Mouse (Mus musculus) heart, embryonic 13.5 days (tissue): ENCODE data around the gene Mdga1. TPM values are rescaled to one million over a fixed set of nuclear protein-coding genes. Genes with fewer than 3 reads are reported as not detected.

ENCODE experiments used
- ATAC-seq: fragments of 200-750 bp; cut with Nextera tagmentation; 2 replicates; pipeline ENCODE4 v1.8.0; 2017; ENCODE audit warnings: moderate TSS enrichment; ENCODE audit not compliant: insufficient number of reproducible peaks, low FRiP score, low TSS enrichment; ENCODE audit errors: extremely low read depth
- H3K27ac ChIP-seq: fragments of 300-500 bp; sonication (generic); replicated peaks from 2 replicates; pipeline ENCODE4 v1.5.1; 2015; ENCODE audit warnings: moderate library complexity, mild to moderate bottlenecking, inconsistent platforms
- H3K27me3 ChIP-seq: fragments of 300-500 bp; sonication (generic); replicated peaks from 2 replicates; pipeline ENCODE4 v1.6.1; 2015; ENCODE audit warnings: mild to moderate bottlenecking, inconsistent platforms
- H3K36me3 ChIP-seq: fragments of 300-500 bp; sonication (generic); 2 replicates; pipeline ENCODE4 v1.6.1; 2015; ENCODE audit warnings: mild to moderate bottlenecking, inconsistent platforms
- H3K4me1 ChIP-seq: fragments of 300-500 bp; sonication (generic); 2 replicates; pipeline ENCODE4 v1.6.1; 2015; ENCODE audit warnings: inconsistent platforms
- H3K4me2 ChIP-seq: fragments of 300-500 bp; sonication (generic); 2 replicates; pipeline ENCODE4 v1.6.1; 2015; ENCODE audit warnings: inconsistent platforms, mild to moderate bottlenecking, moderate library complexity
- H3K4me3 ChIP-seq: fragments of 300-500 bp; sonication (generic); 2 replicates; pipeline ENCODE4 v1.5.1; 2015; ENCODE audit warnings: moderate library complexity, mild to moderate bottlenecking, inconsistent platforms
- H3K9ac ChIP-seq: fragments of 300-500 bp; sonication (generic); 2 replicates; pipeline ENCODE4 v1.6.1; 2015; ENCODE audit warnings: inconsistent platforms, mild to moderate bottlenecking, moderate library complexity
- H3K9me3 ChIP-seq: fragments of 300-500 bp; sonication (generic); 2 replicates; pipeline ENCODE4 v1.6.1; 2016; ENCODE audit warnings: inconsistent platforms
- WGBS: fragments of 180-500 bp; shearing (Covaris S2); methylation state at CpG from one replicate; pipeline ENCODE4 v1.1.7; 2015; ENCODE audit warnings: mixed read lengths; 5-methylcytosine and 5-hydroxymethylcytosine counted together
- polyA plus RNA-seq: library from polyadenylated mRNA; unstranded; fragments of >200 nt; fragmentation: Nextera tagmentation; extraction: Ambion mirVana; gene quantifications from 2 replicates; pipeline ENCODE4 v1.2.1, GENCODE M21; 2015

Mdga1 gene
- polyA plus RNA-seq, result 4.4 TPM in 2 replicates

DNA sequence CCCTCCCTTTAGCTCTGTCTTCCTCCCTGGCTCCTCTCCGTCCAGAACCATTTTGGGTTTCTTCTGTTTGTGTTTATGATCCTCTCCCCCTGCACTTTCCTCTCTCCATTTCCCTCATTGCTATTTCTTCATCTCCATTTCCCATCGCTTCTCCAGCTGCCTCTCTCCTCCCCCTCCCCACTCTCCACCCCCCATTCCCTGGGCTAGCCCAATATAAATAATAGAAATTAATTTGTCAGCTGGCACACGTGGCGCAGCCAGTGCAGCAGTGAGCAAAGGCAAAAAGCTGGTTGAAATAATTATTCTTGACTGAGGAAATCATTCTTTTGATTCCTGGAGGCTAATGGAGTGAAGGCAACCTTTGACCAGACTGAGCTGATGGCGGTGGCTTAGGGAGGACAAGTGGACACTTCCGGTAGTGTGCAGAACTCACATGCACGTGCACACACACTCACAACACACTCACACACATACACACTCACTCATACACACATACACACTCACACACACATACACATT, at the start of gene Mdga1:
TSS of gene Mdga1 (minus strand) at position 51 of the 519 bp plus-strand sequence.
- Histone ChIP-seq H3K4me1 (no peaks in the 10 kb centered on the region), H3K4me3 (no peak within 1 kb of the TSS), H3K4me2 (no peak within 1 kb of the TSS), H3K9me3 (no peaks in the 10 kb centered on the region), H3K9ac (no peak within 1 kb of the TSS), H3K36me3 (no peaks in the 10 kb centered on the region), H3K27ac (no peak within 1 kb of the TSS), H3K27me3 (peaks cover 18% of the 10 kb centered on the region)
- no peak for ATAC-seq
- WGBS, result 78% methylated on average over 7 of the region's 7 CpGs

DNA sequence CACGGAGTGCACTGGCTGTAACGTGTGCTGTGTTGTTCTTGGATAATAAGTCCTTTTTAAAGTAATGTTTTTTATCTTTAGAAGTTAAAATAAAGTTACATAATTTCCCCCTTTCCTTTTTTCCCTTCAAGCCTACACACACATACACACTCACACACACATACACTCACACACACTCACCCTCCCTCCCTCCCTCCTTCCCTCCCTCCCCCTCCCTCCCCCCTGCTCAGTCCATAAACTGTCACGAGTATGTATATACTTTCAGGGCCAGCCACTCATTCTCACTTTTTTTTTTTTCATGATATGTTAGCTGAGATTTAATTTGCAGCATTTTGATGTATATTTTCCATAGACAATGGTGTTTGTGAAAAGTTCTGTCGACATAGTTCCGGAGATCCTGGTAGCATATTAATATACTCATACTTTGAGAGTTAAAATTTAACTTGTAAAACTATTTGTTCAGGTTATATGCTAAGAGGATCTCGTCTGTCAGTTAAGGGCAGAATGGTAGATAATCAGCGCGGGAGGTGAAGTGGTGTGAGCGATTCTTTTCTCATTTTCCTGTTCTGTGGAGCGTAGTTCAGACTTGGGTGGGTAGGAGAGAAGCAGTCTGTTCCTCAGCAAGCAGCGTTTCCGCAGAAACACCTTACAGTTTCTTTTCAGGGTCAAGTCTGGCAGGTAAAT, 49.2 kb upstream of the Mdga1 start:
- Histone ChIP-seq H3K36me3 (peaks cover 8% of the 10 kb centered on the region; the same call in 1 of the 2 replicates), H3K27me3 (no peaks in the 10 kb centered on the region), H3K27ac (no peak overlapping the region), H3K4me2 (no peak overlapping the region), H3K9me3 (0 out of 2 replicates have a peak, but pooled peaks cover 3% of the 10 kb centered on the region), H3K9ac (no peak overlapping the region), H3K4me3 (no peak overlapping the region), H3K4me1 (peaks cover 67% of the 10 kb centered on the region)
- ATAC-seq, result no peak
- WGBS, result 76% methylated on average over 12 of the region's 12 CpGs

DNA sequence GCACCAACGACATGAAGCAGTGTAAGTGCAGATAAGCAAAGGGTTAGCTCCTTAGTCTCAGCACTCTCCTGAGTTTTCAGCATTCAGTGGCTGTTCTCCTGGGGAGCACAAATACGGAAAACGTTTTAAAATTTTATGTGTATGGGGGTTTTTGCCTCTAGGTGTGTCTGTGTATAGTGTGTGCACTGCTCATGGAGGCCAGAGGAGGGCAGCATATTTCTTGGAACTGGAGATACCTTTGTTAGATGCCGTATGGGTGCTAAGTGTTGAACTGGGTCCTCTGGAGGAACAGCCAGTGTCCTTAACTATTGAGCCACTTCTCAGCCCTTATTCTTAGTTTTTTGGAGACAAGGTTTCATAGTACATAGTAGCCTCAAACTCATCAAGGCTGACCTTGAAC, 44.8 kb upstream of the Mdga1 start:
- H3K4me2 ChIP-seq, result no peak overlapping the region
- no peaks in the 10 kb centered on the region for H3K27me3 ChIP-seq
- no peak overlapping the region for H3K9ac ChIP-seq
- peaks cover 21% of the 10 kb centered on the region; the same call in 1 of the 2 replicates for H3K36me3 ChIP-seq
- WGBS, result 90% methylated on average over 4 of the region's 4 CpGs
- no peak overlapping the region for H3K27ac ChIP-seq
- peaks cover 39% of the 10 kb centered on the region for H3K4me1 ChIP-seq
- 0 out of 2 replicates have a peak, but pooled peaks cover 3% of the 10 kb centered on the region for H3K9me3 ChIP-seq
- no peak for ATAC-seq
- no peak overlapping the region for H3K4me3 ChIP-seq

DNA sequence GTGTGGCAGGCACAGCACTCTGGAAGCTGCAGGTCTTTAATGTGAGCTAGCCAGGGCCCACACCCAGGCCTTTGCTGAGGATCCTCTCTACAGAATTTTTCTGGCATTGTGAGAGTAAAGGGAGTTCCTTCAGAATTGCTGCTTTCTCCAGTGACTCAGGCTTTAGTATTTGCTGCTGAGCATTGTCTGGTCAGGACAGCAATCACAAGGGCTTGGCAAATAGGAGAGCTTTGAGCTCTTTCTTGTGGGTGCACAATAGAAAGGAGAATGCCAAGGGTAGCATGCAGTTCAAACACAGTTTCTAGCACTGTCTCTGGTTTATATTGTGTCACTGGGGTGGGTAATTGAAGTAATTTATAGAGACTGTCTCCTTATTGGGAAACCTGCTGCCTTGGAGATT, 38.5 kb upstream of the Mdga1 start:
- Histone ChIP-seq H3K4me3 (no peak overlapping the region), H3K36me3 (peaks cover 8% of the 10 kb centered on the region; the same call in 1 of the 2 replicates), H3K27me3 (no peaks in the 10 kb centered on the region), H3K27ac (peak overlapping the region; percentile 8; the same call in 1 of the 2 replicates), H3K4me2 (peak overlapping the region; percentile 92), H3K4me1 (peaks cover 48% of the 10 kb centered on the region), H3K9me3 (no peaks in the 10 kb centered on the region), H3K9ac (peak overlapping the region; percentile 11; the same call in 1 of the 2 replicates)
- ATAC-seq, result no peak

GRCm38 (mm10) chr17:30007883-30008282, 38.0 kb upstream of the Mdga1 start:
- peak overlapping the region; percentile 92 for H3K4me2 ChIP-seq
- H3K9me3 ChIP-seq, result no peaks in the 10 kb centered on the region
- peaks cover 53% of the 10 kb centered on the region for H3K4me1 ChIP-seq
- no peak overlapping the region; the same call in 1 of the 2 replicates for H3K4me3 ChIP-seq
- peaks cover 8% of the 10 kb centered on the region; the same call in 1 of the 2 replicates for H3K36me3 ChIP-seq
- 0 out of 2 replicates have a peak overlapping the region, but pooled peaks have one; percentile 8 for H3K27ac ChIP-seq
- 47% methylated on average over 6 of the region's 6 CpGs for WGBS
- ATAC-seq, result no peak
- H3K27me3 ChIP-seq, result no peaks in the 10 kb centered on the region
- H3K9ac ChIP-seq, result peak overlapping the region; percentile 47

GRCm38 (mm10) chr17:30006877-30007276, 37.0 kb upstream of the Mdga1 start:
- no peaks in the 10 kb centered on the region for H3K9me3 ChIP-seq
- no peaks in the 10 kb centered on the region for H3K27me3 ChIP-seq
- peaks cover 8% of the 10 kb centered on the region; the same call in 1 of the 2 replicates for H3K36me3 ChIP-seq
- no peak for ATAC-seq
- H3K4me2 ChIP-seq, result peak overlapping the region; percentile 92
- H3K4me1 ChIP-seq, result peaks cover 48% of the 10 kb centered on the region
- H3K9ac ChIP-seq, result peak overlapping the region; percentile 50; the same call in 1 of the 2 replicates
- peak overlapping the region; percentile 34; the same call in 1 of the 2 replicates for H3K27ac ChIP-seq
- peak overlapping the region; percentile 89 for H3K4me3 ChIP-seq
- 57% methylated on average over 2 of the region's 2 CpGs for WGBS

DNA sequence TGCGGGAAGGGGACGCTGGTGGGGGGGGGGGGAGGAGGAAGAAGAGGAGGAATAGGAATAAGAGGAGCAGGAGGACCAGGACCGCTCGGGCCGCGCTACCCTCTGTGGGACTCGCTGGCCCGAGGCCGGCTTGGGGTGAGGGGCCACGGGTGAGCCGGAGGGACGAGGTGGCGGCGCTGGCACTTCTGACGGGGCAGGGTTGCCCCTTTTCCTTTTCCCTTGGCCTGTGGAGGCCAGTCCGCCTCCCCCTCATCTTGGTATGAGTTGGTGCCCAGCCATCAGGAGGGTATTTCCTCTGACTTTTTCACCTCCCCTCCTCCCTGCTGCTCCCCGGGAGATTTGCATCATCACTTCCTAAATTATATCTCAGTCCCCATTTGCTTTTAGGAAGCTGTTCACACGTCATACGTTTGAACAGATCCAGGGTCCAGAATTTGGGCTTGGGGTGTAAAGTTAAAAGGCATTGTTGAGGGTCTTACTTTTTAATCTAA, 35.6 kb upstream of the Mdga1 start:
- Histone ChIP-seq H3K27me3 (no peaks in the 10 kb centered on the region), H3K9ac (peak overlapping the region; percentile 99), H3K4me3 (peak overlapping the region; percentile 89), H3K4me2 (peak overlapping the region; percentile 92), H3K9me3 (no peaks in the 10 kb centered on the region), H3K36me3 (peaks cover 8% of the 10 kb centered on the region; the same call in 1 of the 2 replicates), H3K4me1 (peaks cover 48% of the 10 kb centered on the region), H3K27ac (peak overlapping the region; percentile 99)
- ATAC-seq, result peak; percentile 23
- WGBS, result under 1% methylated on average over 17 of the region's 19 CpGs

DNA sequence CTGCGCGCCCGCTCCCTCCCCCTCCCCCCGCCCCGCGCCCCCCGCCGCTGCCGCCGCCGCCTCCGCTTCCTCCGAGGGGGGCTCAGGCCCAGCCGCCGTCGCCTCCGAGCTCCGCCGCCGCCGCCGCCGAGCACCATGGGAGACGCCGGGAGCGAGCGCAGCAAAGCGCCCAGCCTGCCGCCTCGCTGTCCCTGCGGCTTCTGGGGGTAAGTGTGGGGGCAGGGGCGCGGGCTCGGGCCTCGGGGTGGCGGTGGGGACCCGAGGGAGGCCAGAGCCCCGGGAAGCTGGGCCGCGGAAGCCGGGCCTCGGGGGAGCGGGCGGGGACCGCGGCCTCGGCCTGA, 35.2 kb upstream of the Mdga1 start:
- Histone ChIP-seq H3K9me3 (no peaks in the 10 kb centered on the region), H3K4me2 (peak overlapping the region; percentile 92), H3K4me3 (peak overlapping the region; percentile 89), H3K27ac (peak overlapping the region; percentile 99), H3K36me3 (peaks cover 5% of the 10 kb centered on the region; the same call in 1 of the 2 replicates), H3K27me3 (no peaks in the 10 kb centered on the region), H3K4me1 (peaks cover 45% of the 10 kb centered on the region), H3K9ac (peak overlapping the region; percentile 99)
- WGBS, result under 1% methylated on average over 41 of the region's 47 CpGs
- ATAC-seq, result peak; percentile 39; the same call in 1 of the 2 replicates

GRCm38 (mm10) chr17:30004203-30005102, 34.6 kb upstream of the Mdga1 start, which contains the start of gene Zfand3:
Gene Zfand3, plus strand, starts transcription at chr17:30004733.
- peaks cover 38% of the 10 kb centered on the region for H3K4me1 ChIP-seq
- peak within 1 kb of the TSS; percentile 89 for H3K4me3 ChIP-seq
- H3K4me2 ChIP-seq, result peak within 1 kb of the TSS; percentile 92
- WGBS, result under 1% methylated on average over 79 of the region's 93 CpGs
- H3K9me3 ChIP-seq, result no peaks in the 10 kb centered on the region
- no peaks in the 10 kb centered on the region for H3K36me3 ChIP-seq
- H3K27me3 ChIP-seq, result no peaks in the 10 kb centered on the region
- ATAC-seq, result peak; percentile 90
- peak within 1 kb of the TSS; percentile 99 for H3K9ac ChIP-seq
- H3K27ac ChIP-seq, result peak within 1 kb of the TSS; percentile 99

- WGBS, result 75% methylated on average over 24 of the region's 24 CpGs
- no peak for ATAC-seq
Measured at GRCm38 (mm10) chr17:29998566-29999295, 28.8 kb upstream of the Mdga1 start.

More at GRCm38 (mm10) chr17:29998566-29999295, 28.8 kb upstream of the Mdga1 start:
- H3K27ac ChIP-seq, result no peak overlapping the region
- peaks cover 8% of the 10 kb centered on the region for H3K4me1 ChIP-seq
- no peaks in the 10 kb centered on the region for H3K36me3 ChIP-seq
- H3K9me3 ChIP-seq, result no peaks in the 10 kb centered on the region
- H3K4me3 ChIP-seq, result no peak overlapping the region
- no peak overlapping the region for H3K4me2 ChIP-seq
- no peak overlapping the region for H3K9ac ChIP-seq
- no peaks in the 10 kb centered on the region for H3K27me3 ChIP-seq
